Mouse (Mus musculus) spleen, adult 2 months (tissue): ENCODE results near the gene Hilpda. TPM values are rescaled to one million over a fixed set of nuclear protein-coding genes. Genes with fewer than 3 reads are reported as not detected.

Experiments used
- DNase-seq, 2 experiments: peaks; one replicate each; pipeline versions ENCODE4 v3.0.0 to v3.0.0-alpha.2; 2012 to 2021; ENCODE audit warnings: low spot score in 2 of 2, low read depth in 1 of 2
- H3K27ac ChIP-seq: fragments of 200-500 bp; 2 replicates; pipeline ENCODE4 v1.5.1; 2012; ENCODE audit warnings: low read length, inconsistent platforms; ENCODE audit not compliant: insufficient read depth
- H3K27me3 ChIP-seq: fragments of 200-500 bp; 2 replicates; pipeline ENCODE4 v1.6.1; 2012; ENCODE audit warnings: mild to moderate bottlenecking, moderate library complexity, low read length, inconsistent platforms; ENCODE audit not compliant: control insufficient read depth, insufficient read depth
- H3K36me3 ChIP-seq: fragments of 200-500 bp; 2 replicates; pipeline ENCODE4 v1.6.1; 2012; ENCODE audit warnings: mild to moderate bottlenecking, low read length, inconsistent platforms; ENCODE audit not compliant: control insufficient read depth, insufficient read depth
- H3K4me1 ChIP-seq: fragments of 200-500 bp; 2 replicates; pipeline ENCODE4 v1.6.1; 2011; ENCODE audit warnings: inconsistent platforms; ENCODE audit not compliant: control insufficient read depth, insufficient read depth, insufficient read length
- H3K4me3 ChIP-seq: fragments of 200-500 bp; 2 replicates; pipeline ENCODE4 v1.5.1; 2011; ENCODE audit warnings: mild to moderate bottlenecking, inconsistent platforms; ENCODE audit not compliant: insufficient read depth, insufficient read length; ENCODE audit errors: extremely low read depth
- CTCF ChIP-seq: fragments of 200-500 bp; IDR thresholded peaks from 2 replicates; pipeline ENCODE4 v1.5.1; 2011; ENCODE audit warnings: mild to moderate bottlenecking, inconsistent platforms; ENCODE audit not compliant: insufficient read depth, insufficient read length, insufficient replicate concordance; ENCODE audit errors: extremely low read depth
- POLR2A ChIP-seq: fragments of 200-500 bp; IDR thresholded peaks from 2 replicates; pipeline ENCODE4 v1.6.1; 2011; ENCODE audit warnings: low read depth, low read length, inconsistent platforms
- WGBS: fragments of 180-500 bp; shearing (Covaris S2); methylation state at CpG from one replicate; pipeline ENCODE4 v1.1.7; 2018; 5-methylcytosine and 5-hydroxymethylcytosine counted together
- polyA plus RNA-seq: library from polyadenylated mRNA; depleted of rRNA; stranded (reverse); fragments of >200 nt; gene quantifications from 2 replicates; pipeline ENCODE4 v1.2.3, GENCODE M21; 2012; rRNA removed

The Hilpda gene
- polyA plus RNA-seq, 1 experiment, result 11.3 TPM

GRCm38 (mm10) chr6:29313690-29314202 lies 41.5 kb downstream of the Hilpda start:
- H3K4me3 ChIP-seq, result no peak overlapping the region
- no peaks in the 10 kb centered on the region for H3K4me1 ChIP-seq
- no peak for DNase-seq
- H3K36me3 ChIP-seq, result no peaks in the 10 kb centered on the region
- no peak overlapping the region for H3K27ac ChIP-seq
- TF ChIP-seq CTCF (no peak), POLR2A (no peak)
- WGBS, result 84% methylated on average over 14 of the region's 14 CpGs
- H3K27me3 ChIP-seq, result no peaks in the 10 kb centered on the region

DNA sequence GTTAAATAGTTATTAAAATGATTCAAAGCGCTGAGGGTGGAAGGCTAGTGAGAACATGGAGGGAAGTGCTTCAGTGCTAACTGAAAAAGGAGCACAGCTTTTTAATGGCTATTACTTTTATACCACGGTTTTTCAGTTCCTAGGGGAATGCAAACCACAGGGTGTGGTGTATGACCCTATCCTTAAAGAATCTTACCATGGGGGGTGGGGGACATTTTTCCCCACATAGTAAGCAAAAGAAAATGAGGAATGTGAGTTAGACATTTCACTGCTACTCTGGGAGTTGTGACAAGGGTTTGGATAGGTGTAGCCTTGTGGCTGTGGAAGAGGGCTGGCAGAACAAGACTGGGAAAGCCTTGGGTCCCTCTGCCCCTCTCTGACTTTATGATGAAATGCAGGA lies 45.0 kb downstream of the Hilpda start:
- Histone ChIP-seq H3K36me3 (no peaks in the 10 kb centered on the region), H3K4me1 (no peaks in the 10 kb centered on the region), H3K27me3 (no peaks in the 10 kb centered on the region), H3K27ac (no peak overlapping the region), H3K4me3 (no peak overlapping the region)
- TF ChIP-seq POLR2A (no peak), CTCF (no peak)
- DNase-seq, result no peak
- WGBS, result 70% methylated on average over 2 of the region's 2 CpGs

GRCm38 (mm10) chr6:29317941-29318340 lies 45.7 kb downstream of the Hilpda start:
- Histone ChIP-seq H3K4me1 (no peaks in the 10 kb centered on the region; the same call in 1 of the 2 replicates), H3K4me3 (no peak overlapping the region), H3K27me3 (no peaks in the 10 kb centered on the region), H3K36me3 (no peaks in the 10 kb centered on the region), H3K27ac (no peak overlapping the region)
- no peak for DNase-seq
- 82% methylated on average over 3 of the region's 3 CpGs for WGBS
- no peak for TF ChIP-seq POLR2A
- no peak for TF ChIP-seq CTCF

GRCm38 (mm10) chr6:29318879-29319278 lies 46.6 kb downstream of the Hilpda start, which contains the start of gene Fam71f1:
Gene Fam71f1, plus strand, starts transcription at chr6:29319140.
- no peaks in the 10 kb centered on the region for H3K27me3 ChIP-seq
- 34% methylated on average over 3 of the region's 5 CpGs for WGBS
- H3K27ac ChIP-seq, result no peak within 1 kb of the TSS
- no peak for DNase-seq
- no peaks in the 10 kb centered on the region; the same call in 1 of the 2 replicates for H3K4me1 ChIP-seq
- no peak within 1 kb of the TSS for H3K4me3 ChIP-seq
- no peaks in the 10 kb centered on the region for H3K36me3 ChIP-seq
- TF ChIP-seq POLR2A (no peak), CTCF (no peak)

DNA sequence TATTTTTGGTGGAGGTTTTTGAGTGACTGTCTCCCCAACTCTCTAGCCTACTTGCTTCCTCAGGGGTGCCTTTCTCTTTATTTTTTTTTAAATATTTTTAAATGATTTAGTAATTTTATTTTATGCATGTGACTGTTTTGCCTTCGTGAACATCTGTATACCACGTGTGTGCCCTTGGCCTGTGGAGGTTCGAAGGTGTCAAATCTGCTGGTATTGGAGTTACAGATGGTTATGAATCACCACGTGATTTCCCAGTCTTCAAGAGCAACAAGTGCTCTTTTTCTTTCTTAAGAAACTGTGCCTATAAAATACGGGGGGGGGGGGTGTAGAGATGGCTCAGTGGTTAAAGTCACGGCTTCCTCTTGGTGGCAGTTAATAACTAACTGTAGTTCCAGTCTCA lies 49.3 kb downstream of the Hilpda start:
- 75% methylated on average over 6 of the region's 6 CpGs for WGBS
- H3K4me1 ChIP-seq, result no peaks in the 10 kb centered on the region; the same call in 1 of the 2 replicates
- no peak for TF ChIP-seq POLR2A
- no peak for TF ChIP-seq CTCF
- no peaks in the 10 kb centered on the region for H3K27me3 ChIP-seq
- H3K4me3 ChIP-seq, result no peak overlapping the region
- DNase-seq, result no peak
- H3K36me3 ChIP-seq, result no peaks in the 10 kb centered on the region
- H3K27ac ChIP-seq, result no peak overlapping the region

DNA sequence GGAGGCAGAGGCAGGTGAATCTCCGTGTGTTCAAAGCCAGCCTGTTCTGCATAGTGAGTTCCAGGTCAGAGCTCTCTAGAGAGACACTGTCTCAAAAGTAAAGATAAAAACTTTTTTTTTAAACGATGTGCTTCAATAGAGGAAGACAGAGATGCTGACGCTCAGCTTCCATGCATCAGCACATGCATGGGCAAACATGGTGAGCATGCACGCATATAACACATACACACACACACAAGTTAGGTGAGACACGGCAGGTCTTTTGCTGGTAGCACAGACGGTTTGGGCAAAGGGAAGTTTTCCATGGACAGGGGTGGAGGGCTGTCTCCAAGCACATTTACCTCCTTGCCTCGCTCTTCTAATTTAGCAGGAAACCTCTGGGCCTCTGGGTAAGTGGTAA lies 49.9 kb downstream of the Hilpda start:
- Histone ChIP-seq H3K27ac (no peak overlapping the region), H3K4me1 (no peaks in the 10 kb centered on the region; the same call in 1 of the 2 replicates), H3K27me3 (no peaks in the 10 kb centered on the region), H3K36me3 (no peaks in the 10 kb centered on the region), H3K4me3 (no peak overlapping the region)
- WGBS, result 88% methylated on average over 7 of the region's 7 CpGs
- DNase-seq, result no peak
- TF ChIP-seq POLR2A (no peak), CTCF (no peak)

DNA sequence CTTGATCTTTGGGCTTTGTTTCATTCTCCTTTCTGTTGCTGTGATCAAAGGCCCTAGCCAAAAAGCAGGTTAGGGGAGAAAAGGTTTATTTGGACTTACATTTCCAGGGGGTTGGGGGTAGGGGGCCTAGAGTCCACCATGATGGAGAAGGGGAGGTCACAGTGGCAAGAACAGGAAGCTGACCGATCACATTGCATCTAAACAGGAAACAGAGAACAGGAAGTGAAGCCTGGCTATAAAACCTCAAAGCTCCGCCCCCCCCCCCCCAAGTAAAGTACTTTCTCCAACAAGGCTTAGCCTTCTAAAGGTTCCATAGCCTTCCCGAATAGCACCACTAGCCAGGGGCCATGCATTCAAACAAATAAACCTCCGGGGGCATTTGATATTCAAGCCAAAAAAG lies 50.4 kb downstream of the Hilpda start:
- Histone ChIP-seq H3K4me3 (no peak overlapping the region), H3K27ac (no peak overlapping the region), H3K36me3 (no peaks in the 10 kb centered on the region), H3K27me3 (no peaks in the 10 kb centered on the region), H3K4me1 (no peaks in the 10 kb centered on the region; the same call in 1 of the 2 replicates)
- TF ChIP-seq POLR2A (no peak), CTCF (no peak)
- WGBS, result 54% methylated on average over 4 of the region's 4 CpGs
- DNase-seq, result no peak

Other genes with a start within 250 kb of the Hilpda start
- gene Lep, start 212.3 kb upstream of the Hilpda start, polyA plus RNA-seq, result 0.22 and 0.36 TPM in 2 replicates
- 3.6 and 4.2 TPM in 2 replicates for gene Rbm28, start 107.5 kb upstream of the Hilpda start, polyA plus RNA-seq
- gene Prrt4, start 92.9 kb upstream of the Hilpda start, polyA plus RNA-seq, result 0.20 and 0.25 TPM in 2 replicates
- gene Impdh1, start 56.1 kb upstream of the Hilpda start, polyA plus RNA-seq, result 40.7 and 46.7 TPM in 2 replicates
- gene Fam71f2, start 7.1 kb downstream of the Hilpda start, polyA plus RNA-seq, result 0.40 and 0.82 TPM in 2 replicates
- gene Fam71f1, start 46.7 kb downstream of the Hilpda start, polyA plus RNA-seq, result not detected in 2 replicates
- 12.2 and 14.9 TPM in 2 replicates for gene Calu, start 75.6 kb downstream of the Hilpda start, polyA plus RNA-seq
- gene Opn1sw, start 116.0 kb downstream of the Hilpda start, polyA plus RNA-seq, result not detected in 2 replicates
- 0.05 and 0.23 TPM in 2 replicates for gene Ccdc136, start 123.8 kb downstream of the Hilpda start, polyA plus RNA-seq
- gene Flnc, start 160.8 kb downstream of the Hilpda start, polyA plus RNA-seq, result 0.32 and 0.38 TPM in 2 replicates
- gene Atp6v1f, start 195.2 kb downstream of the Hilpda start, polyA plus RNA-seq, result 182 and 226 TPM in 2 replicates
- gene Atp6v1fnb, start 198.9 kb downstream of the Hilpda start, polyA plus RNA-seq, result 0.34 TPM in 1 of 2 replicates, not detected in the other
- 10.1 and 10.2 TPM in 2 replicates for gene Kcp, start 235.5 kb downstream of the Hilpda start, polyA plus RNA-seq